Mouse (Mus musculus): Measurements from ENCODE around the gene Scube1. TPM values are rescaled to one million over a fixed set of nuclear protein-coding genes. Genes with fewer than 3 reads are reported as not detected.

Gene Scube1
- polyA plus RNA-seq, 1 experiment from 2014 or later: 9.4 TPM

DNA sequence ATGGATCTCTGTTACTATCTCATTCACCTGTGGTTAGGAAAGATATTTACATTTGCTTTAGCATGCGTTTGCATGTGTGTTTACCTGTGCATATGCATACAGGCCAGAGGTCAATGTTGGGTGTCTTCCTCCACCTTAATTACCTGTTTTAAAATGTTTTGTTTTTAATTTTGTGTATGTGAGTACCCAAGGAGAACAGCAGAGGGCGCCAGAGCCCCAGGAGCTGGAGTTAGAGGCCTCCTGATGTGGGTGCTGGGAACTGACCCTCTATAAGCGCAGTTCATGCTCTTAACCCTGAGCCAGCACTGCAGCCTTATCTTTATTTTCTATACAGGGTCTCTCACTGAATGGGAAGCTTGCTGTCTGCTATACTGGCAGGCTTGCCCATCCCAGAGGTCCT is 95.1 kb downstream of the Scube1 start:
- Histone ChIP-seq H3K9ac (replicated peaks; ENCODE audit: low read depth, low read length) (no peak overlapping the region), H3K4me1 (ENCODE audit: control insufficient read depth, insufficient read depth, low read length) (no peaks in the 10 kb centered on the region), H3K4me2 (ENCODE audit: low read depth, low read length) (no peak overlapping the region), H3K36me3 (ENCODE audit: control insufficient read depth, insufficient read depth, low read length) (no peaks in the 10 kb centered on the region), H3K27ac (ENCODE audit: low read depth, low read length) (no peak overlapping the region), H3K4me3 (ENCODE audit: low read depth, low read length) (no peak overlapping the region), H3K27me3 (ENCODE audit: control insufficient read depth, insufficient read depth, low read length) (no peaks in the 10 kb centered on the region), H3K9me3 (ENCODE audit: control insufficient read depth, low read length) (no peaks in the 10 kb centered on the region)
- ATAC-seq (ENCODE audit: low read depth): no peak
- WGBS: 74% methylated on average over 3 of the region's 3 CpGs

DNA sequence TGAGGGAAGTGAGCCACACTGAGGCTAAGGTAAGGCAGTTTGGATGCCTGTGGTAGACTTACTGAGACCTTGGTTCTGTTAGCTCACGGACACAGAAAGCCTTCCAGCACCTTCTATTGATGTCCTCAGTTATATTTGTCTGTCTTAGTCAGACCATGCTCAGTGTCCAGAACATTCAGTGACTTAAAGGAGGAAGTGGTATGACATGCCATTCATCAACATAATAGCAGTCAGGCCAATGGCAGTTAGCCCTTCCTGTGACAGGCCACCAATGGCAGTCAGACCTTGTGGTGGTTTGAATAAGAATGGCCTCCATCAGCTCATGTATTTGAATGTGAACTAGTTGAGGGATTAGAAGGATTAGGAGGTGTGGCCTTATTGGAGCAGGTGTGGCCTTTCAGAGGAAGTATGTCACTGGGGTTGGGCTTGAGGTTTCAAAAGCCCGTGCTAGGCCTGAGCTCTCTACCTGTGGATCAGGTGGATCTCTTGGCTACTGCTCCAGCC is 98.6 kb downstream of the Scube1 start:
- Histone ChIP-seq H3K27me3 (ENCODE audit: control insufficient read depth, insufficient read depth, low read length) (no peaks in the 10 kb centered on the region), H3K9ac (replicated peaks; ENCODE audit: low read depth, low read length) (no peak overlapping the region), H3K36me3 (ENCODE audit: control insufficient read depth, insufficient read depth, low read length) (no peaks in the 10 kb centered on the region), H3K4me3 (ENCODE audit: low read depth, low read length) (no peak overlapping the region), H3K4me1 (ENCODE audit: control insufficient read depth, insufficient read depth, low read length) (no peaks in the 10 kb centered on the region), H3K27ac (ENCODE audit: low read depth, low read length) (no peak overlapping the region), H3K9me3 (ENCODE audit: control insufficient read depth, low read length) (no peaks in the 10 kb centered on the region), H3K4me2 (ENCODE audit: low read depth, low read length) (no peak overlapping the region)
- no peak for ATAC-seq (ENCODE audit: low read depth)
- WGBS: 97% methylated on average over 2 of the region's 2 CpGs

DNA sequence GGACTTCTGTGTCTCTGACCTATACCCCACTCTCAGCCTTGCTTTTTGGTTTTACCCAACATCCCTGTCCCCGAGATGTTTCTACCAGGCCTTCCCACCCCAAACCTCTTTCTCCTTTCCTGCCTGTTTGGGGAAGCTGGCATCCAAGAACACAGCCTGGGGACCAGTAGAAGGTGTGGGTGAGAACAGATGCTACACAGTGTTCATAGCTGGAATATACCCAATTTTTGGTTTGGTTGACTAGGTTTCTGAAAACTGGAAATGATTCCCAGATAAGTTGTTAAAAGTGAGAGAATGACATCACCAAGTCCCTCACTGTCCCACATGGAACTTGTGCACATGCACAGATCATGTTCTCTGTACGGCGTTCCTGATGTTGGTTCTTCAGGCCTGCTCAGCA is 109.6 kb downstream of the Scube1 start:
- ATAC-seq (ENCODE audit: low read depth): no peak
- Histone ChIP-seq H3K36me3 (ENCODE audit: control insufficient read depth, insufficient read depth, low read length) (peaks cover 5% of the 10 kb centered on the region; the same call in 1 of the 2 replicates), H3K4me3 (ENCODE audit: low read depth, low read length) (no peak overlapping the region), H3K4me1 (ENCODE audit: control insufficient read depth, insufficient read depth, low read length) (no peaks in the 10 kb centered on the region), H3K9me3 (ENCODE audit: control insufficient read depth, low read length) (no peaks in the 10 kb centered on the region), H3K9ac (replicated peaks; ENCODE audit: low read depth, low read length) (no peak overlapping the region), H3K27ac (ENCODE audit: low read depth, low read length) (no peak overlapping the region), H3K27me3 (ENCODE audit: control insufficient read depth, insufficient read depth, low read length) (no peaks in the 10 kb centered on the region), H3K4me2 (ENCODE audit: low read depth, low read length) (no peak overlapping the region)
- WGBS: 95% methylated on average over 3 of the region's 3 CpGs

DNA sequence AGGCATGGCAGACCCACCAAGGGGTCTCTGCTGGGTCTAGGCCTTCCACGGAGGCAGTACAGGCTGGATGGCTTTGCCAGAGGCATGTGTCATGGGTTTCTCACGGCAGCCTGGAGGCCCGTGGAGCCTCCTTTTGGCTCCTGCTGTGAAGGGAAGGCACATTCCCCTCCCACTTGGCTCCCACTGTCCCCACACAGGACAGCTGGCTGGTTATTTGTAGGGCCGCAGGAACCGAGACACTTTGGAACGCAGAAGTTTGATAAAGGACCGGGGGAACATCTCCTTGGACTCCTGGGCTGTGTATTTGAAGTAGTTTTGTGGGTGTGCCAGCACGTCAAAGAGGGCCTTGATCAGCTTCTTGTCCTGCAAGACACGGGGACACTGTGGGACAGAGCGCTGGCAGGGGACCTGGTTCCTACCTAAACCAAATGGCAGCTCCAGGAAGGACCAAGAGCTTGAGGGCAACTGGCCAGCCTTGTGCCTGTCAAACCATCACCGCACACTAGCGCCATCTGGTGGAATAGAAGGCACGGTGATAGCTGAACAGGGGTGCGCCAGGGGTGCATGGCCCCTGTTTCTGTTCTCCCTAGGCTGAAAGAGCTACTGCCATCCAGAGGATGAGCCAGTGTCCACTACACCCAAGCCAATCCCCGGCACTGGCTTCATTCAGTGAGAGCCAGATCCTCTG is 117.6 kb downstream of the Scube1 start:
- no peak for ATAC-seq (ENCODE audit: low read depth)
- no peak overlapping the region for H3K4me3 ChIP-seq (ENCODE audit: low read depth, low read length)
- H3K36me3 ChIP-seq (ENCODE audit: control insufficient read depth, insufficient read depth, low read length): peaks cover 5% of the 10 kb centered on the region; the same call in 1 of the 2 replicates
- H3K4me2 ChIP-seq (ENCODE audit: low read depth, low read length): no peak overlapping the region
- H3K4me1 ChIP-seq (ENCODE audit: control insufficient read depth, insufficient read depth, low read length): no peaks in the 10 kb centered on the region
- H3K27ac ChIP-seq (ENCODE audit: low read depth, low read length): no peak overlapping the region
- no peaks in the 10 kb centered on the region for H3K9me3 ChIP-seq (ENCODE audit: control insufficient read depth, low read length)
- no peak overlapping the region for H3K9ac ChIP-seq (replicated peaks; ENCODE audit: low read depth, low read length)
- WGBS: 50% methylated on average over 15 of the region's 15 CpGs
- H3K27me3 ChIP-seq (ENCODE audit: control insufficient read depth, insufficient read depth, low read length): no peaks in the 10 kb centered on the region

GRCm38 (mm10) chr15:83606700-83607099 is 118.1 kb downstream of the Scube1 start:
- no peaks in the 10 kb centered on the region for H3K9me3 ChIP-seq (ENCODE audit: control insufficient read depth, low read length)
- 87% methylated on average over 8 of the region's 8 CpGs for WGBS
- ATAC-seq (ENCODE audit: low read depth): no peak

DNA sequence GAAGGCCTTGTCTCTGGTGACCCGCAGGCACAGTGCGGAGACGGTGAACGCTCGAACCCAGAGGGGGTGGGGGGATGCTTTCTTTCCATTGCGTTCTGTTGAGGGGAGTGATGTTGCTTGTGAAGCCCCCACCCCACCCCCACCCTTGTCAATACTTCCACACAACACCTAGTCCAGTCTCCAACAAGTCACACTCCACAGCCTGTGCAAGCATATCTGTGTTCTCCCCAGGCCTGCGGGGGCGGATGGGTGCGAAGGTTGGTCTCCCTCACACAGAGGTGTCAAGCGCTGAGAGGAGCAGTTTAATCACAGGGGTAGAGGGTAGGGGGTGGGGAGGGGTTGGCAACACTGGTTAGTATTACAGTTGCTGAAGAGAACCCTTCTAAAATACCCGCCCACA is 118.6 kb downstream of the Scube1 start:
- no peaks in the 10 kb centered on the region for H3K4me1 ChIP-seq (ENCODE audit: control insufficient read depth, insufficient read depth, low read length)
- no peak for ATAC-seq (ENCODE audit: low read depth)
- no peak overlapping the region for H3K9ac ChIP-seq (replicated peaks; ENCODE audit: low read depth, low read length)
- H3K36me3 ChIP-seq (ENCODE audit: control insufficient read depth, insufficient read depth, low read length): no peaks in the 10 kb centered on the region
- H3K27me3 ChIP-seq (ENCODE audit: control insufficient read depth, insufficient read depth, low read length): no peaks in the 10 kb centered on the region
- 92% methylated on average over 11 of the region's 11 CpGs for WGBS
- no peak overlapping the region for H3K4me3 ChIP-seq (ENCODE audit: low read depth, low read length)
- H3K27ac ChIP-seq (ENCODE audit: low read depth, low read length): no peak overlapping the region
- H3K9me3 ChIP-seq (ENCODE audit: control insufficient read depth, low read length): no peaks in the 10 kb centered on the region
- H3K4me2 ChIP-seq (ENCODE audit: low read depth, low read length): no peak overlapping the region

More at GRCm38 (mm10) chr15:83606700-83607099, 118.1 kb downstream of the Scube1 start:
- H3K27me3 ChIP-seq (ENCODE audit: control insufficient read depth, insufficient read depth, low read length): no peaks in the 10 kb centered on the region
- no peak overlapping the region for H3K27ac ChIP-seq (ENCODE audit: low read depth, low read length)
- no peak overlapping the region for H3K9ac ChIP-seq (replicated peaks; ENCODE audit: low read depth, low read length)
- no peaks in the 10 kb centered on the region for H3K4me1 ChIP-seq (ENCODE audit: control insufficient read depth, insufficient read depth, low read length)
- no peak overlapping the region for H3K4me3 ChIP-seq (ENCODE audit: low read depth, low read length)
- peaks cover under 1% of the 10 kb centered on the region; the same call in 1 of the 2 replicates for H3K36me3 ChIP-seq (ENCODE audit: control insufficient read depth, insufficient read depth, low read length)
- H3K4me2 ChIP-seq (ENCODE audit: low read depth, low read length): no peak overlapping the region

DNA sequence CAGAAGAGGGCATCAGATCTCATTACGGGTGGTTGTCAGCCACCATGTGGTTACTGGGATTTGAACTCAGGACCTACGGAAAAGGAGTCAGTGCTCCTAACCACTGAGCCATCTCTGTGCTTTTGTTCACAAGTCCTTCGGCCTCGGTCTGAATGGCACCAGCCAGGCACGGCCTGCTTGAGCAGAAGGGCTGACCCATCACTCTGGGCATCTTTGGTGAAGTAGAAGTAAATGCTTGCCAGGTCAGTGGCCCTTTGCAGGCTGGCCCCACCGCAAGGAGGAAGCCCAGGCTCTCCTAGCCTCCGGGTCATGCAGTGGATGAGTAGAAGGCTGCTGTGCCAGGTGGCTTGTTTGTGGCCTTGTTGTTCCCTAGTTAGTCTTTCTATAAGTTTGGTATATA is 121.4 kb downstream of the Scube1 start:
- Histone ChIP-seq H3K4me2 (ENCODE audit: low read depth, low read length) (no peak overlapping the region), H3K4me3 (ENCODE audit: low read depth, low read length) (no peak overlapping the region), H3K27ac (ENCODE audit: low read depth, low read length) (no peak overlapping the region), H3K36me3 (ENCODE audit: control insufficient read depth, insufficient read depth, low read length) (no peaks in the 10 kb centered on the region), H3K9me3 (ENCODE audit: control insufficient read depth, low read length) (no peaks in the 10 kb centered on the region), H3K9ac (replicated peaks; ENCODE audit: low read depth, low read length) (no peak overlapping the region), H3K27me3 (ENCODE audit: control insufficient read depth, insufficient read depth, low read length) (no peaks in the 10 kb centered on the region), H3K4me1 (ENCODE audit: control insufficient read depth, insufficient read depth, low read length) (no peaks in the 10 kb centered on the region)
- WGBS: 98% methylated on average over 7 of the region's 7 CpGs
- no peak for ATAC-seq (ENCODE audit: low read depth)

GRCm38 (mm10) chr15:83603046-83603396 is 121.8 kb downstream of the Scube1 start:
- Histone ChIP-seq H3K9ac (replicated peaks; ENCODE audit: low read depth, low read length) (no peak overlapping the region), H3K4me3 (ENCODE audit: low read depth, low read length) (no peak overlapping the region), H3K36me3 (ENCODE audit: control insufficient read depth, insufficient read depth, low read length) (no peaks in the 10 kb centered on the region), H3K27ac (ENCODE audit: low read depth, low read length) (no peak overlapping the region), H3K4me1 (ENCODE audit: control insufficient read depth, insufficient read depth, low read length) (no peaks in the 10 kb centered on the region), H3K9me3 (ENCODE audit: control insufficient read depth, low read length) (no peaks in the 10 kb centered on the region), H3K4me2 (ENCODE audit: low read depth, low read length) (no peak overlapping the region), H3K27me3 (ENCODE audit: control insufficient read depth, insufficient read depth, low read length) (no peaks in the 10 kb centered on the region)
- no peak for ATAC-seq (ENCODE audit: low read depth)
- 100% methylated on average over 1 of the region's 1 CpGs for WGBS

DNA sequence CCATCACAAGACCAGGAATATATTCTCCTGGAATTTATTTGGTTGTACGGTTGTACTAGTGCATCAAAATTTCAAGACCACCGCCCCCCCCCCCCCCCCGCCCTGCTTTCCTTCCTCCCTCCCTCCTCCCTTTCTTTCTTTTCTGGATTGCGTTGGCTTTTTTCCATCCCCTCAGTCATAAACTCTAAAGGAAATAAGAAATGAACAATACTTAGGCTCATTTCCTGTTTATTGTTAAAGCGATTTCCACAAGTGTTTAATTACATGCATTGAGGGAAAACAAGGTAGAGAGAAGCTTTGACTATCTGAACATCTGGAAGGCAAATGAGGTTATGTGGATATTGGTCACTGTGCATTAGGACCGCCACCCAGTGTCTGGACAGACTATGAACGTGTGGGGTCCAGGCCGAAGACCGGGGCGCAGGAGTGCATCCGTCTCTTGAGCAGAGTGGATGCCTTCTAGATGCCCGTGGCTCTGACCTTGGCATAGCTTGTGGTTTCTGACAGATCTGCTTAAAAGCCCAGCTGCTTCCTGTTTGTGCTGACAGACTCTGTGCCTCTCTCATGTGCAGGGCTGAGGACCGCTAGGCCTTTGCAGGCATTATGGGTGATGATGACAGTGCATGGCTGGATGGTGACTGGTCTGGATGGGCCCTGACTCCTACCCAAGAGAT is 122.3 kb downstream of the Scube1 start:
- Histone ChIP-seq H3K4me1 (ENCODE audit: control insufficient read depth, insufficient read depth, low read length) (no peaks in the 10 kb centered on the region), H3K9me3 (ENCODE audit: control insufficient read depth, low read length) (no peaks in the 10 kb centered on the region), H3K4me2 (ENCODE audit: low read depth, low read length) (no peak overlapping the region), H3K9ac (replicated peaks; ENCODE audit: low read depth, low read length) (no peak overlapping the region), H3K36me3 (ENCODE audit: control insufficient read depth, insufficient read depth, low read length) (no peaks in the 10 kb centered on the region), H3K4me3 (ENCODE audit: low read depth, low read length) (no peak overlapping the region), H3K27me3 (ENCODE audit: control insufficient read depth, insufficient read depth, low read length) (no peaks in the 10 kb centered on the region), H3K27ac (ENCODE audit: low read depth, low read length) (no peak overlapping the region)
- no peak for ATAC-seq (ENCODE audit: low read depth)
- WGBS: 79% methylated on average over 13 of the region's 13 CpGs

Measured in neural tube, embryonic 14.5 days (tissue).